Mouse (Mus musculus): ENCODE measurements at regions not wholly inside any gene's neighbourhood (a gene's known extent, or its start where the extent isn't known, plus 50 kb on each side); places are given as distances from the start of the nearest gene placed in this dataset.

- TF ChIP-seq CTCF (IDR thresholded peaks at IDR 0.05; ENCODE audit: low read depth) = no peak
- no peak for TF ChIP-seq EP300 (IDR thresholded peaks at IDR 0.05; ENCODE audit: low read depth)
These were observed 64.5 kb upstream of the 3110018I06Rik start for GRCm38 (mm10) chr12:107423923-107424322.

All from liver, postnatal 0 days (tissue).